Mouse (Mus musculus) embryo, embryonic 9.5 days (tissue): Measurements from ENCODE around the gene 4833420G17Rik.
A peak's percentile ranks its signal among the peaks of the same experiment; 100 is the strongest.
"Not testable (repeated sequence)": the region's sequence is repeated elsewhere in the genome, so short reads cannot be mapped to it uniquely, and the experiment has no call there.

ENCODE experiments used
- DNase-seq: peaks from one replicate; pipeline ENCODE4 v3.0.0-alpha.2; 2017; ENCODE audit errors: extremely low spot score

4833420G17Rik gene

DNA sequence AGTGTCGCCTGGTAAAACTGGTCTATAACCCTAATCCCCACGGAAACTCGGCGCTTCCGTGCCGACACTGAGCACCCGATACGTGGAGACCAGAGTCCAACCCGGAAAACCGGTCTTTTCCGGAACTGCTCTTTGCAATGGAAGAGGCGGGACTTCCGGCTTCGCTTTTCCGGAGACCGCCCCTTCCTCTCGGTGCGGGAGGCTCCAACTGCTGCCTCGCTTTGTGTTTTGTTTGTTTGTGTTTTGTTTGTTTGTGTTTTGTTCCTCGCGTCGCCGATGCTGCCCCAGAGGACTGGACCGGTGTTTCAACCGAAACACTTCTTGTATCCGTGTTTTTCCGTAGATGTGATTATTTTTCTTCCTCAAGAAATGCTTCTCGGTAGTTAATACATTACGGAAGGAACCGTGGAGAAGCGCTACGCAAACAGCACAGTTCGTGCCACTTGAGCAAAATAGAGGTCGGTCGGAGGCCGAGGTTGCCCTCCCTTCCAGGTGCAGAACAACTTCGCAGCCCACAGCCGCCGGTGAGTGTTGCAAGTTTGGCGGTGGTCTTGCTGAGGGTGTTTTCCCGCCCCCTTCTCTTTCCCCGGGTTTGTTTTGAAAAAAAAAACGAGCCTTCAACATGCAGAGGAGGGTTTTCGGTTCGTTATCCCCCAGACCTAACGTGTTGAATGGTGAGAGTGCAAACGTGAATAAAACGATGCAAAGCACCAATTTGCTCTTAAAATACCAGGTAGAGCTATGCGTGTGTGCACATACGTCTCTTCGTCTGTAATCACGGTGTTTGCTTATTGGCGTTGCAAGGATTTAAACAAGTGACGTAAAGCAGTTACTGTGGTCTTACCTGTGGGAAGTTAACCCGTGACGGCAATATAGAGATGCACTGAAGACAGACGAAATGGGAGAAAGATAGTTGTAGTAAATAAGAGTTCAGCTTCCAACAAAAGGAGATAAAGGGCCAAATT, at the start of gene 4833420G17Rik:
TSS of gene 4833420G17Rik (plus strand) at position 173 of the 965 bp plus-strand sequence.
- DNase-seq = peak; percentile 86

DNA sequence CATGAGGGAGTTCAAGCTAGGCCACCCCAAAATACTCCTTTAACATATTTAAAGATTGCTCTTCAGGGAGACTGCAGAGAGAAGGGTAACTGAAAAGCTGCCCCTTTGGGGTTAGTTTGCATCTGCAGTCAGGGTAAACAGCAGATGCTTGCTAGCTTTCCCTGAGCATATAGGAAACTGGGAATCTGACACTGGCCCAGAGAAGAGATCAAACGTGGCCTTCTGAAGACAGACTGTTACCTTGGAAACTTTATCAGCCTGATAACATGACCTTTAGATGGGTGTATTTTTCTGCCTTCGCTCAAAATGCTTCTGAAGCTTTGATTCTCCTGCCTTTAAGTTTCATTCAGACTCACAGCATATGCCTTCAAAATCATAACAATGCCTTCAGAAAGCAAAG, 49.5 kb upstream of the 4833420G17Rik start:
- no peak for DNase-seq

DNA sequence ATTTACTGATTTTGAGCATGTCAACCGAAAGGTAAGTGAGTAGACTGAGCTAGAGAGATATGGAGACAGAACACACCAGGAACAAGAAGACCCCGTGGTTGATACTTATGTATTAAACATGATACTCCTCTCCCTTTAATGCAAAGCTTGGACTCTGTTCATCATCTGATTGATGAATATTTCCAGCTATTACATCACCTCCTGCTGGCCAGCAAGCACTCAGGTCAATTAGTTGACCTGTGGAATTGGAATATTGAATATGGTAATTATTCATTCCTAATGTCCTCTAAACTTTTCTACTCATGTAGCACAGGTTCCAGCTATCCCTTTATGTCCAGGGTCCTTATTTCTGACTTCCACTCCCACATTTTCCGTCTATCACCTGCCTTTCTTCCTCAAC, 44.1 kb upstream of the 4833420G17Rik start:
- DNase-seq = no peak

DNA sequence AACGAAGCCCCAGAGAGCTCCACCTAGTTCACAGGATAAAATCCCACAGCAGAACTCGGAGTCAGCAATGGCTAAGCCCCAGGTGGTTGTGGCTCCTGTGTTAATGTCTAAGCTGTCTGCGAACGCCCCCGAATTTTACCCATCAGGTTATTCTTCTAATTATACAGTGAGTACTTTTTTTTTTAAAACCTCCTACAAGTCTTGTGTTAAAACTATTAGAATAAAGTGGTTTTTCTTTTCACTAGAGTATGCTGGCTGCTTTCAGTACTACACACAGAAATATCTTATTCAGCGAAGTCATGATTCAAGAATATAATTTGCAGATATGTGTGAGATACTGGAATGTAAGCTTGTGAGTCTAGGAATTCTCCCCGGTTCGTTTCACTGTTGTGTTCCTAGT, 32.4 kb upstream of the 4833420G17Rik start:
- peak; percentile 22 for DNase-seq

DNA sequence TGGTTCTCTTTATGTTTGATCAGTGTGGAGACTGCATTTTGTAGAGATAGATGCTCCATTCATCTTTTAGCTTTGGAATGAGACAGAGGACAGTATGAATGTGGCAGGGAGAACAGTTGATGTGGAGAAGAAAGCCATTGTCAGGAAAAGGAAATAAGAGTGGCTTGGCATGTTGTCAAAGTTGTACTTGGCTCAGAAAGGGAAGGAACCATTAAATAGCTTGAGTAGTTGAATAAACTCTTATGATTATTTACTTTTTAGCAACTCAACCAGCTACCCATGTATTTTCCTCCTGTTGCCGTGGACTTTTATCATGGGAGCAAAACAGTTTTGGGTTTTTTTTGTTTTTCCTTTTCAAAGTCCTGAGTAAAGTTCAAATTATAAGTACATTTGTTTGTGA, 30.5 kb upstream of the 4833420G17Rik start:
- no peak for DNase-seq

DNA sequence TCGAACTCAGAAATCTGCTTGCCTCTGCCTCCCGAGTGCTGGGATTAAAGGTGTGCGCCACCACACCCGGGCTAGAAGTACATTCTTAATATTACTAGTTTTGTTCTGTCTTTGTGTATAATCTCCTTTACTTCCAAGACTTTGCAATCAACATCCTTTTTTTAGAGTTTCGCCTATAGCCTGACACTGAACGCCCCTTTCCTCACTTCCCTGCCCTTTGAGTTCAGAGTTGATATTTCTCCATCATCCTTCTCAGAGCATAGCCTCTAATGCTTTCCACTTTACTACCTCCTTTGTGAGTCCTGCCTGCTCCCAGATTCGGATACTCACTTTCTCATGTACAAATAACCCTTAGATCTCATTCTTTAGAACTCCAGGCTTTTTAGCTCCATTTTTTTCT, 28.2 kb upstream of the 4833420G17Rik start:
- no peak for DNase-seq

DNA sequence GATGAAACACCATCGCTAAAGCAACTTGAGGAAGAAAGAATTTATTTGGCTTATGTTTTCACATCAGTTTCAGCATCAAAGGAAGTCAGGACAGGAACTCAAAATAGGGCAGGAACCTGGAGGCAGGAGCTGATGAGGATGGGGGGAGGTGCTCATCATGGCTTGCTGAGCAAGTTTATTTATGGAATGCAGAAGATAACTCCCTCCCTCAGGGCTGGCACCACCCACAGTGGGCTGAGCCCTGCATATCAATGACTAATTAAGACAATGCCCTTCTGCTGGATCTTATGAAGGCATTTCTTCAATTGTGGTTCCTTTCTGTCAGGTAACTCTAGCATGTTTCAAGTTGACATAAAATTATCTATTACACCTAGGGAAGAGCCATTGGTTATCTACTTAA, 20.3 kb upstream of the 4833420G17Rik start:
- DNase-seq = no peak

DNA sequence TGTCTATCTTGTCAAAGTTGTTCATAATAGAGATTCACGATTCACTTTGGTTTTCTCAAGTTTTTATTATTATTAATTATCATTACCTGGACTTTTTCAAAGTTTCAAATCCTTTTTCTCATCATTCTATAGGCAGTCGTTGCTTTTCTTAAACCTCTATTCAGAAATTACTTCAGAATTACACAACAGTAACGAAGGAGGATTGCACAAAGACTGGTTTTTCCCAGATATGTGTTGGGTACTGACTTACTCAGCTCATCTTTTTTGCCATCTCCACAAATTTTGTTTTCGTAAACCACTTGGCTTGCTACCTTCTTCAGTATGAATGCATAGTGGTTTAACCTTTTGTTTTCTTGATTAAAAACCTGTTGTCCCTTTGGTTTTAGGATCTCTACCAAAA, 9.0 kb upstream of the 4833420G17Rik start:
- DNase-seq = no peak

DNA sequence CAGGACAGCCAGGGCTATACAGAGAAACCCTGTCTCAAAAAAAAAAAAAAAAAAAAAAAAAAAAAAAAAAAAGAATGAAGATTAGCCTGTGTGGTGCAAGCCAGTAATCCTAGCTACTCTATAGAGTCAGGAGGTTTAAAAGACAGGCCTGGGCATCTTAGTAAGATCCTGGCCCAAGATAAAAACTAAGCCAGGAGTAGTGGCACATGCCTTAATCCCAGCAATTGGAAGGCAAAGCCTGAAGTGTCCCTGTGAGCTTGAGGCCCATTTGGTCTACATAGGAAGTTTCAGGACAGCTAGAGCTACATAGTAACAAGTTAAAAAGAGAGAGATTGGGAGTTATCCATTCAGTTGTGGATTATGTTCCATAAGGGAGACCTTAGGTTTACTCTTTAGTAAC, 7.5 kb upstream of the 4833420G17Rik start:
- DNase-seq = no peak

DNA sequence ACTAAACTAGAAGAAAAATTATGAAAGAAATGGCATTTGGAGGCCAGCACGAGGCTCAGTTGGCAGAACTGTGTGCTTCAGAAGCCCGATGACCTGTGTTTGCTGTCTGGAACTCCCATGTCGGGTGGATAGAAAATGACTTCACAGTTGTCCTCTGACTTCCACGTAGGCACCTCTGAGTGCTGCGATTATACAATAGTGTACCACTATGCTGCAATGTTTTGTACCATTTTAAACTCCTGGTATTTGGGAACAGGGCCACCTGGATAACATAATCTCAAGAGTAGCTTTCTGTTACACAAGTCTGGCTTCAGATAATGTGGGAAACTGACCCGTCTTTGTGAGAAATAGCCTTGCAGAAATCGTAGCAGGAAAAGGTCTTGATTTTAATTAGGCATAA, 6.2 kb upstream of the 4833420G17Rik start:
- no peak for DNase-seq

DNA sequence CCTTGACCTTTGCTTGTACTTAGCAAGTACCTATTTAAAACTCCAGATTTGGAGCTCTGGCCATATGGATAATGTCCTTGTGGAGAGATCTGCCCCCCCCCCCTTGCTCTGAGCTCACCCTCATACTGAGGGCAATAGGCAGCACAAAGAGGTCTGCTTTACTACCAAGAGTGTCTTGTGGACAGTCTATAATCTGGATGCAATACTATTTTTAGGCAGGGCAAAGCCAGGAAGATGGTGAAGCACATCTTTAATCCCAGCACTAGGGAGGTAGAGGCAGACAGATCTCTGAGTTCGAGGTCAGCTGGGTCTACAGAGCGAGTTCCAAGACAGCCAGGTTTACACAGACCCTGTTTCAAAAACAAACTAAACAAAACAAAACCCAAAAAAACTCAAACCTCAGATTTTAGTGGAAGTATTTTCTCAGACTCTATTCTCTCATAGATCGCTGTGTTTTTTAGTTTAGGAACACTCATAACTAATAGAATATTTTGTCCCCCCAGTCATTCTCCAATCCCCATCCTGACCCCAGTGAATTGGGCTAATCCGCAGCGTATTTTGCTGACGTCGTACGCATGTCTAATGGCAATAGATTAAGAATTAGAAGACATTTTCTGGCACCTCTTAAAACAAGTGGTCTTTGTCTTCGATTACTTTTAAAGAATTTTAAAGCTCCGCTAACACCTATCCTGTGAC, 520 bp upstream of the 4833420G17Rik start:
- no peak for DNase-seq

DNA sequence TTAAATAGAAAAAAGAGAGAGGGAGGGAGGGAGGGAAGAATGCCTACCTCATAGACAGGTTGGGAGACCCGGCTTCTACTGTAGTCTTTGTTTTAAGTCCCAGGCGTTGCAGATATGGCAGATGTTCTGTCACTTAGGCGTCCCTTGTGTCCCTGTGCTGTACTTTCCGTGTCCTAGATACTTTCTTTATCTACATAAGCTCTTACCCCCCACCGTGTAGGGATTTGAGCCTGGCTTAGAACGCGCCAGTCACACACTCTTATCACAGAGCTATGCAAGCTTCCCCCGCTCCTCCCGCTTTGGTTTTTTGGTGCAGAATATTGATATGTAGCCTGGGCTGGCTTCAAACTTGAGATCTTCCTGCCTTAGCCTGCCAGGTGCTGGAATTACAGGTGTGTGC, 14.1 kb downstream of the 4833420G17Rik start:
- no peak for DNase-seq

DNA sequence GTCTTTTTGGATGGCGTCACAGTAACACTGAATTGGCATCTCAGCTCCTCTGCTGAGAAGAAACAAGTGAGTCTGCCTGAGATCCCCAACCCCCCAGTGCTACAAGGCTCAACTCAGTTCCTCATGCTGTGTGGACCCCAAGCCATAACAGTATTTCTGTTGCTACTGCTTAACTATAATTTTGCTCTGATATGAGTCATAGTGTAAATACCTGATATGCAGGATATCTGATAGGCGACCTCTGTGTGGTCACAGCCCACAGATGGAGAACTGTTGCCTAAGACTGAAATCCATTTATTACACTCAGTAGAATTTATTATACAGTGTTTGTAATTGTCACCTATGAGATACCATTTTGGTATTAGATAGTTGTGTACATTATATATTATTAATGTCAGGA, 15.2 kb downstream of the 4833420G17Rik start:
- DNase-seq = no peak

DNA sequence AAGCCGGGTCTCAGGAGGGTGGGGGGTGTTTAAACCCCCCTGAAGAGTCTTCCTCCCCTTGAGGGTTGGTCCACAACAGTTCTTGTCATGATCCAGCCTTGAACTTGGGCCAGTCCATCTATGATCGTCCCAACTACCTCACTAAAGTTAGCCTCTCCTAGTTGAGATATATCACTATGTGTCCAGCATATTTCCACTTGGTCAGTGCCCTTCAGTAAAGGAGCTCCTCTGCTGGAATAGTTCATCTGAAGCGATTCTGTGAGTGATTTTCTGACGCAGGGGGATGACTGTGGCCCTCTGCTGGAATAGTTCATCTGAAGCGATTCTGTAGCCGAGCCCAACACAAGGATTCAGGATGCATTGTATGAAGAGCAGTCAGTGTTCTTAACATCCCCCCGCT, 24.8 kb downstream of the 4833420G17Rik start:
- no peak for DNase-seq

DNA sequence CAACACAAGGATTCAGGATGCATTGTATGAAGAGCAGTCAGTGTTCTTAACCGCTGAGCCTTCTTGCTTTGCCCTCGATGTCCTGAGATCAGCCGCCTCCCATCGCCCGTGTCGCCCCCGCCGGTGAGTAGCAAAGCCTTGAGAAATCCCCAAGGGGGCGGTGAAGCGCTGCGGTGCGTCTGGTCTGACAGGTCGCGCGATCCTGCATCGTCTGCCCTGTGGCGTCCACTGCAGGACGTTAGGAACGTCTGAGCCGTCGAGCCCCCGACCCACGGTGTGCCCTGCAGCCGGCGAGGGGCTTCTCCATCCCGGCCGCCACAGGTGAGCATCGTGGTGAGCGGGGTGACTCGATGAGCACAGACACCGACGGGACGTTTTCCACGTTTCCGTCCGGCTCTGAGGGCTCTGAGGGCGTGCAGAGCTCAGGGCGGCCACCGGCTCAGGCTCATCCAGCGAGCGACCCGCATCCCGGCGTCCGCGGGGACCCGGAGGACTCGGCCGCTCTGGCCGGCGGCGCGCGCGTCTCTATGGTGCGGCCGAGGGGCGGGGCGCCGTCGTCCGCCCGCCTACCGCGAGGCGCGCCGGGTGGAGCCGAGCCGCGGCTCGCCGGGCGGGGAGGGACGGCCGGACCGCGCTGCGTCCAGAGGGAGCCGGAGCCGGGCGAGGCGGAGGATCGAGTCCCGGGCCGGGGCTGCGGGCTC, 25.5 kb downstream of the 4833420G17Rik start, which contains the start of the genes Tmem267 and 3110070M22Rik:
TSS of gene Tmem267 (plus strand) at position 160 of the 701 bp plus-strand sequence.
TSS of gene 3110070M22Rik (minus strand) at position 504 of the 701 bp plus-strand sequence.
- peak; percentile 72 for DNase-seq

DNA sequence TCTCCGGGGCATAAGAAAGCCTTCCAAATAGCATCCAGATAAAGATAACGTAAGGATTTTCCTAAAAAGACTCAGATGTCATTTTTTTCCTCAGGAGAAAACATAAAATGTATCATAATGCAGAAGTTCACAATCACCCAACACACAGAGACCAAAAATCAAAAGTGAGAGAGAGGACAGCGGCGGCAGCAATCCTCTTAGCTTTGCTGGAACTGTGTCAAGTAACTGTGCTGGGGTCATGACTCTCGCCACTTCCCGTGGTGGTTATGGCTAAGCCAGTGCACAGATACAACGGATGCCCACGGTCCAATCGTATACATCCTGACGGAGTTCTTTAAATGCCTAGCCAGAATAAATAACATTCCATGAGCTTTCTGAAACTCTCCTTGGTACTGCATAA, 29.5 kb downstream of the 4833420G17Rik start:
- DNase-seq = peak; percentile 20

DNA sequence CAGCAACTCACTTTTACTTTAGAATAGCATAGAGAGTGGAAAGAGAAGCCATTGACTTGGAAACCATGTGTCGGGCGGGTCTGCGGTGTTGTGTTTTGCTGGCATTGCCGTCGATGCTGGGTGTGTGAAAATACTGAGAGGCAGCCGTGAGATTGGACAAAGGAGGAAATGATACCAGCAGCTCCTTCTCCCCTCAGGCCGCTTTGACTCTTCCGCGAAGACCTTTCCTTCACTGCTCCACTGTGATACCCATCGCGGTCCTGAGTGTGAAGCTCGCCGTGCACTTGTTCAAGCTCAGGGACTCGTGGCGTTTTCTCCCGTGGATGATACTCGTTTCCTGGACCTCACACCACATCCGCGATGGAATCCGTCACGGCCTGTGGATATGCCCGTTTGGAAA, 32.4 kb downstream of the 4833420G17Rik start:
- DNase-seq = not testable (repeated sequence)
